Mouse (Mus musculus): ENCODE results near the gene Mast4. TPM values are rescaled to one million over a fixed set of nuclear protein-coding genes. Genes with fewer than 3 reads are reported as not detected.

The Mast4 gene
- polyA plus RNA-seq, 1 experiment, result 6.4 TPM

- DNase-seq (ENCODE audit: low read depth in 1 of 2, low spot score in 2 of 2), result no peak
- no peaks in the 10 kb centered on the region for H3K4me1 ChIP-seq (ENCODE audit: control insufficient read depth, insufficient read depth, insufficient read length)
- H3K27me3 ChIP-seq (ENCODE audit: control insufficient read depth, insufficient read depth, low read length), result no peaks in the 10 kb centered on the region
- 100% methylated on average over 3 of the region's 3 CpGs for WGBS
- no peak overlapping the region for H3K27ac ChIP-seq (ENCODE audit: insufficient read depth, low read length)
- H3K4me3 ChIP-seq (ENCODE audit: extremely low read depth, insufficient read depth, insufficient read length), result no peak overlapping the region
- H3K36me3 ChIP-seq (ENCODE audit: control insufficient read depth, insufficient read depth, low read length), result no peaks in the 10 kb centered on the region
- TF ChIP-seq POLR2A (IDR thresholded peaks at IDR 0.05; ENCODE audit: low read depth, low read length), result no peak
- no peak for TF ChIP-seq CTCF (IDR thresholded peaks at IDR 0.05; ENCODE audit: extremely low read depth, insufficient read depth, insufficient read length, insufficient replicate concordance)
Observed at GRCm38 (mm10) chr13:103214506-103214905, 119.8 kb downstream of the Mast4 start.

DNA sequence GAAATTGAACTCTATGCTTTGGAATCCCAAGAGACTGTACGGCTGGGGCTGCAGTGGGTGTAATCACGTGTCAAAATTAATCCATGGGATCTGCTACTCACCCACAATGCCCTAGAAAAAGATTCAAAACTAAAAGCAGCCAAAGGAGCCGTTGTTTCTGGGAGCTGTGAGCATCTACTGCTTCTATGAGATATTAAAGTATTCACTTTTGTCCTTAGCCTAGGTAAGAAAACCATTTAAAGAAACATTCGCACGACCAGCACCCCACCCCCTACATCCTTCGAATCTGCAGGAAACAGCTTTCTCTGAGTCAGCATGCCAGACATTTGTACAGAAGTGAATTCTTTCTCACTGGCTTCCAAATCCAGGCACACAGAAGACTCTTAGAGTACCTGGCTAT lies 122.3 kb downstream of the Mast4 start:
- 36% methylated on average over 6 of the region's 6 CpGs for WGBS
- Histone ChIP-seq H3K4me1 (ENCODE audit: control insufficient read depth, insufficient read depth, insufficient read length) (no peaks in the 10 kb centered on the region), H3K36me3 (ENCODE audit: control insufficient read depth, insufficient read depth, low read length) (no peaks in the 10 kb centered on the region), H3K4me3 (ENCODE audit: extremely low read depth, insufficient read depth, insufficient read length) (no peak overlapping the region), H3K27ac (ENCODE audit: insufficient read depth, low read length) (no peak overlapping the region), H3K27me3 (ENCODE audit: control insufficient read depth, insufficient read depth, low read length) (no peaks in the 10 kb centered on the region)
- TF ChIP-seq CTCF (IDR thresholded peaks at IDR 0.05; ENCODE audit: extremely low read depth, insufficient read depth, insufficient read length, insufficient replicate concordance) (no peak), POLR2A (IDR thresholded peaks at IDR 0.05; ENCODE audit: low read depth, low read length) (no peak)
- DNase-seq (ENCODE audit: low read depth in 1 of 2, low spot score in 2 of 2), result no peak

DNA sequence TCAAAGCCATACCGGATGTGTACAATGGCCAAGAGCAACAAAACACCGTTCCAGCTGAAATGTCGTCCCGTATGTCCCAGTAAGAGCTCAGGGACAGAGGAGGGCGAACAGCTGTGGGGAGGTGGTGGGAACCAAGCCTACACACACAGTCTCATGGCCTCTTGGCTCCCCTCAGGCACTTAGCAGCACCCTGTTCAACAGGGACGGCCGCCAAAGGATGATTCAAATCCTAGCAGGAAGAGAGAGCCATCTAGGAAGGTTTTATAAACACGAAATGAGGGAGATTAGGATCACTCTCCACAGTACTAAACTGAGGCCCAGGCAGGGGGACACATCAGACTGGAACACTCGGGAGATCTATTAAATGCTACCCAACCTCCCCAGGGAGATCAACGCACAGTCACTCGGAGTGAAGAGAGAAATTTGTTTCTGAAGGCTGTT lies 122.8 kb downstream of the Mast4 start:
- Histone ChIP-seq H3K4me3 (ENCODE audit: extremely low read depth, insufficient read depth, insufficient read length) (no peak overlapping the region), H3K27me3 (ENCODE audit: control insufficient read depth, insufficient read depth, low read length) (no peaks in the 10 kb centered on the region), H3K36me3 (ENCODE audit: control insufficient read depth, insufficient read depth, low read length) (no peaks in the 10 kb centered on the region), H3K4me1 (ENCODE audit: control insufficient read depth, insufficient read depth, insufficient read length) (no peaks in the 10 kb centered on the region), H3K27ac (ENCODE audit: insufficient read depth, low read length) (no peak overlapping the region)
- TF ChIP-seq CTCF (IDR thresholded peaks at IDR 0.05; ENCODE audit: extremely low read depth, insufficient read depth, insufficient read length, insufficient replicate concordance), result no peak
- TF ChIP-seq POLR2A (IDR thresholded peaks at IDR 0.05; ENCODE audit: low read depth, low read length), result no peak
- DNase-seq (ENCODE audit: low read depth in 1 of 2, low spot score in 2 of 2), result no peak
- 73% methylated on average over 11 of the region's 11 CpGs for WGBS

GRCm38 (mm10) chr13:103210746-103211145 lies 123.6 kb downstream of the Mast4 start:
- H3K36me3 ChIP-seq (ENCODE audit: control insufficient read depth, insufficient read depth, low read length), result no peaks in the 10 kb centered on the region
- no peak for DNase-seq (ENCODE audit: low read depth in 1 of 2, low spot score in 2 of 2)
- no peak overlapping the region for H3K4me3 ChIP-seq (ENCODE audit: extremely low read depth, insufficient read depth, insufficient read length)
- WGBS, result 89% methylated on average over 4 of the region's 4 CpGs
- TF ChIP-seq POLR2A (IDR thresholded peaks at IDR 0.05; ENCODE audit: low read depth, low read length), result no peak
- TF ChIP-seq CTCF (IDR thresholded peaks at IDR 0.05; ENCODE audit: extremely low read depth, insufficient read depth, insufficient read length, insufficient replicate concordance), result no peak
- no peak overlapping the region for H3K27ac ChIP-seq (ENCODE audit: insufficient read depth, low read length)
- H3K4me1 ChIP-seq (ENCODE audit: control insufficient read depth, insufficient read depth, insufficient read length), result no peaks in the 10 kb centered on the region
- H3K27me3 ChIP-seq (ENCODE audit: control insufficient read depth, insufficient read depth, low read length), result no peaks in the 10 kb centered on the region

GRCm38 (mm10) chr13:103207199-103207598 lies 127.1 kb downstream of the Mast4 start:
- WGBS, result 87% methylated on average over 4 of the region's 4 CpGs
- no peak for TF ChIP-seq CTCF (IDR thresholded peaks at IDR 0.05; ENCODE audit: extremely low read depth, insufficient read depth, insufficient read length, insufficient replicate concordance)
- no peak for TF ChIP-seq POLR2A (IDR thresholded peaks at IDR 0.05; ENCODE audit: low read depth, low read length)
- no peak overlapping the region for H3K4me3 ChIP-seq (ENCODE audit: extremely low read depth, insufficient read depth, insufficient read length)
- H3K4me1 ChIP-seq (ENCODE audit: control insufficient read depth, insufficient read depth, insufficient read length), result no peaks in the 10 kb centered on the region
- H3K27ac ChIP-seq (ENCODE audit: insufficient read depth, low read length), result no peak overlapping the region
- no peaks in the 10 kb centered on the region for H3K36me3 ChIP-seq (ENCODE audit: control insufficient read depth, insufficient read depth, low read length)
- DNase-seq (ENCODE audit: low read depth in 1 of 2, low spot score in 2 of 2), result no peak
- H3K27me3 ChIP-seq (ENCODE audit: control insufficient read depth, insufficient read depth, low read length), result no peaks in the 10 kb centered on the region

DNA sequence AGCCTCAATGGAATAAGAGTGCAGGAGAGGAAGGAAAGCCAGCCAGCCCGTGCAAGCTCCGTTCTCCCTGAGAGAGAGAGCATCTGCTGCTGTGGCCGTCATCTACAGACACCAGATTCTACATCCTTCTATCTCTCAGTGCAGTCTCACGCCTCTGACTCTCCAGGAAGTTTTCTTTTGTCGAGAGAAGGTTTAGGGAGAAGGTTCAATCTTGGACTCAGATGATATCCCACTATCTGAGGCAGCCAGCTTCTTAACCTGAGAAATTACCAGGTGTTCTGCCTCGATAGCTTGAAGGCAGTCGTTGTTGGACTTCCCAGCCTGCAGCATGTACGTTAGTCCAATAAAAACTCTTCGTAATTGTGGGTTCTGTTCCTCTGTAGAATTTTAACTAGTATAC lies 127.7 kb downstream of the Mast4 start:
- TF ChIP-seq CTCF (IDR thresholded peaks at IDR 0.05; ENCODE audit: extremely low read depth, insufficient read depth, insufficient read length, insufficient replicate concordance) (no peak), POLR2A (IDR thresholded peaks at IDR 0.05; ENCODE audit: low read depth, low read length) (no peak)
- WGBS, result 87% methylated on average over 9 of the region's 9 CpGs
- no peak for DNase-seq (ENCODE audit: low read depth in 1 of 2, low spot score in 2 of 2)

GRCm38 (mm10) chr13:103205191-103205590 lies 129.1 kb downstream of the Mast4 start:
- no peak overlapping the region for H3K4me3 ChIP-seq (ENCODE audit: extremely low read depth, insufficient read depth, insufficient read length)
- DNase-seq (ENCODE audit: low read depth in 1 of 2, low spot score in 2 of 2), result no peak
- no peak overlapping the region for H3K27ac ChIP-seq (ENCODE audit: insufficient read depth, low read length)
- H3K27me3 ChIP-seq (ENCODE audit: control insufficient read depth, insufficient read depth, low read length), result no peaks in the 10 kb centered on the region
- no peaks in the 10 kb centered on the region for H3K36me3 ChIP-seq (ENCODE audit: control insufficient read depth, insufficient read depth, low read length)
- 93% methylated on average over 5 of the region's 5 CpGs for WGBS
- no peaks in the 10 kb centered on the region for H3K4me1 ChIP-seq (ENCODE audit: control insufficient read depth, insufficient read depth, insufficient read length)
- no peak for TF ChIP-seq POLR2A (IDR thresholded peaks at IDR 0.05; ENCODE audit: low read depth, low read length)
- no peak for TF ChIP-seq CTCF (IDR thresholded peaks at IDR 0.05; ENCODE audit: extremely low read depth, insufficient read depth, insufficient read length, insufficient replicate concordance)

More for the DNA sequence above, 127.7 kb downstream of the Mast4 start:
- Histone ChIP-seq H3K27ac (ENCODE audit: insufficient read depth, low read length) (no peak overlapping the region), H3K27me3 (ENCODE audit: control insufficient read depth, insufficient read depth, low read length) (no peaks in the 10 kb centered on the region), H3K4me1 (ENCODE audit: control insufficient read depth, insufficient read depth, insufficient read length) (no peaks in the 10 kb centered on the region), H3K4me3 (ENCODE audit: extremely low read depth, insufficient read depth, insufficient read length) (no peak overlapping the region), H3K36me3 (ENCODE audit: control insufficient read depth, insufficient read depth, low read length) (no peaks in the 10 kb centered on the region)

Measured in spleen, adult 2 months (tissue).